Mouse (Mus musculus) erythroblast, adult 5-6 weeks (primary cell): ENCODE data around the gene Ccdc6. TPM values are rescaled to one million over a fixed set of nuclear protein-coding genes. Genes with fewer than 3 reads are reported as not detected.

ENCODE experiments used
- ATAC-seq: replicated peaks from 2 replicates; pipeline ENCODE4 v1.8.0; 2016; ENCODE audit warnings: moderate number of reproducible peaks, mild to moderate bottlenecking, moderate TSS enrichment, inconsistent platforms; ENCODE audit not compliant: poor library complexity, low FRiP score, severe bottlenecking
- total RNA-seq, 2 experiments: library from RNA; stranded (forward) in 1 of 2; stranded (reverse) in 1 of 2; fragments of 150-400 nt in 1 of 2; fragments of 200-764, 138-1000 nt in 1 of 2; gene quantifications; 2 replicates each; pipeline versions ENCODE4 v1.2.3 to v1.2.4; 2015 to 2017; ENCODE audit warnings: low replicate concordance in 2 of 2

Gene Ccdc6
- total RNA-seq, 2 experiments from 2014 or later = 16.5 to 18.6 TPM

DNA sequence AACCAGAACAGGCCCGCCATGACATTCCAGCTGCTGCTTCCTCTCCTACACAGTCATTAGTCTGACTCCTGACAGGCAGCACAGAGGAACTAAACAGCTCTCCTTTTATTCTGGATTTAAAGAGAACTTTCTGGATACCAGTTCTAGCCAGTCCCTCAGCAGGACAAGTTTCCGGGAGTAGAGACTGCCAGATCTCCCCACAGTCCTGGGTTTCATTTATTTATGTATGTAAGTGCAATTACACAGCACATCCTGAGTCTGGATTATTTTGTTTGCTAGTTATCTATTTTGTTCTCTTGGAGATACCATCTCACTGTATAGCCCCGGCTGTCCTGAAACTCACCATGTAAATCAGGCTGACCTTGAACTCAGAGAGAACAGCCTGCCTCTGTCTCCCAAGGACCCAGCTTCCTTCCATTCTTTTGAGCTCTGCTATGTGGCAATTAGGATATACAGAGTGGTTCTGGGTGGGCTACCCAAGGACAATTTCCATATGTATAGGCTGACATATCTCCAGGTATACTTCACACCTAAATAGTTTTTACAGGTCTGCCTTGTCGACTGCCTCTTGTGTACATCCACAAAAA lies 5.0 kb upstream of the Ccdc6 start:
- ATAC-seq = no peak

DNA sequence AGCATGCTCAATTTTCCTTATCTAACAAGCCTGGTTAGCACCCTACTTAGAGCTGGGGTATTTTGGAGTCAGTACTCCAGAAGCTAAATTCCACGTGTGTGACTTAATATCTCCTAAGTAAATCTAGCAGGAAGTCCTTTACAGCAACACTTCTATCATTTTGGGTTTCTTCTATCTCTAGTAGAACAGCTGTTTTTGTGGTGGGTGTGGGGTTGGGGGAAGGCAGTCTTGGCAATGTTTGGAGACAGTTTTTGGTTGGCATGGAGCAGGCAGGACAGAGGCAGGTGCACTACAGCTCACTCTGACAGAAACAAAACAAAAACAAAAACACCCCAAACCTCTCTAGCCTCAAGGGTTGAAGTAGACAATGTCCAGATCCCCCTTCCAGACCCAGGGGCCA lies 3.1 kb upstream of the Ccdc6 start:
- ATAC-seq = no peak

DNA sequence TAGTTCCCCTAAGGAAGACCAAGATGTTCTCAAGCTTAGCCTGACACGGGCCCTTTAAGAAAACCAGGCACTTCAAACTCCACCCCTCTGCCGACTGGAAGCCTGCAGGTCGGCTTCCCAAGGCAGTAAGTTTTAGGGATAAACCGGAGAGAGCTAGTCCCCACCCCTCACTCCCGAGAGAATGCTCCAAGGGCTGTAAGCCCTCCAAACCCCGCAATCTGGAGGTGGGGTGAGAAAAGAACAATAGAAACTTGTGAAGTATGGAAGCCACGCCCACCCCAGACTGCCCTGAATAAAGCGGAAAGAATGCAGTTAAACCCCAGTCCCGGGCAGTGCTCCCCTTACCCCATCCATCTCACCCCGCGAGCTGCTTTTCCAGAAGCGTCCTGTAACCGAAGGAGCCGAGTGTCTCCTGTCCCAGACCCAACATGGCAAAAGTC lies 1.9 kb upstream of the Ccdc6 start:
- ATAC-seq = peak; percentile 51

DNA sequence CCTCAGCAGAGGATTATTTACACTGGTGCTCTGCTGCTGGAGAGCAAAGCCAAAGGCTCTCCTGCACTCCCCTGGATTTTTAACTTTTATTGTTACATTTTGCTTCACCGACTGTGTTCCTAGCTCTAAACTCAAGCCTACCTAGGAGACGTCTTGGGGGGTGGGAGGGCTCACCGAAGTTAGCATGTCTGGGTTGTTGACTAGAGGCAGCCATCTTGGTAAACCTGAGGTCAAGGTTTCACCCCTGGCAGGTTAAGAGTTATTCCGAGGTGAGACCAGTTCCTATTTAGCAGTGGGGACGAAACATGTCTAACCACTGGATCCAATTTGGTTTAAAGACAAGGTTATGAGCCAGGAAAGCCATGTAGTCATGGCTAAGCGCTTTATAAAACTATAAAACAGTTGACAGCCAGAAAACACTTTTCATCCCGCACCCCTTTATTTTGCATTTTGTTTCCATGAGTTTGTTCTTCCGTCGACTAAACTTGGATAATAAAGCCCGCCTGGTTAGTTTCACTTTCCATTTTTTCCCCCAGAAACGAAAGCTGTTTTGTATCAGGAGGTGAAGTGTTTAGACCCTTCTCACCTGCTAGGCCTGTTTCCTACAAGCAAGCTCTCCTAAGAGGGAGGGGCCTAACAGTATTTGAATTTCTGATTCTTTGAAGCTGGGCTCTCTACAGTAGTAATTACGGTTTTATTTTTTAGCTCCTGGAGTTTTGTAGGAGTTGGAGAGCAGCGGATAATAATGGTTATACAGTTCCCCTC lies 1.2 kb upstream of the Ccdc6 start:
- ATAC-seq = peak; percentile 40; the same call in 1 of the 2 replicates

DNA sequence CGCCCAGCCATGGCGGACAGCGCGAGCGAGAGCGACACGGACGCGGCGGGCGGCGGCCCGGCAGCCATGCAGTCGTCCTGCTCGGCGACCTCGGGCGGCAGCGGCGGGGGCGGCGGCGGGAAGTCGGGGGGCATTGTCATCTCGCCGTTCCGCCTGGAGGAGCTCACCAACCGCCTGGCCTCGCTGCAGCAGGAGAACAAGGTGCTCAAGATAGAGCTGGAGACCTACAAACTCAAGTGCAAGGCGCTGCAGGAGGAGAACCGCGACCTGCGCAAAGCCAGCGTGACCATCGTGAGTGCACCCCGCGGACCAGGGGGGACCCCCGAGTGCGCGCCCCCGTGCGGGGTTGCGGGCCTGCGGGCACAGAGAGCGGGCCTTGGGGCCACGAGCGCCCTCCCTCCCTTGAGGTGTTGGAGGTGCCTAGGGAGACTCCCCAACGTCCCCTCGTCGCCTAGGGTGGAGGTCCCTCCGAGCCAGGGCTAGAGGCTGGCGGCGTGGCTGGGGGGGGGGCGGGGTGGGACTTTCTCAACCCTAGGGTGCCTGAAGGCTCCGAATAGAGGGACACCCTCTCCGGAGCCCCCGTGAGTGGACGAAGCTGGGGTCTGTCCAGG lies 475 bp downstream of the Ccdc6 start:
- ATAC-seq = no peak

DNA sequence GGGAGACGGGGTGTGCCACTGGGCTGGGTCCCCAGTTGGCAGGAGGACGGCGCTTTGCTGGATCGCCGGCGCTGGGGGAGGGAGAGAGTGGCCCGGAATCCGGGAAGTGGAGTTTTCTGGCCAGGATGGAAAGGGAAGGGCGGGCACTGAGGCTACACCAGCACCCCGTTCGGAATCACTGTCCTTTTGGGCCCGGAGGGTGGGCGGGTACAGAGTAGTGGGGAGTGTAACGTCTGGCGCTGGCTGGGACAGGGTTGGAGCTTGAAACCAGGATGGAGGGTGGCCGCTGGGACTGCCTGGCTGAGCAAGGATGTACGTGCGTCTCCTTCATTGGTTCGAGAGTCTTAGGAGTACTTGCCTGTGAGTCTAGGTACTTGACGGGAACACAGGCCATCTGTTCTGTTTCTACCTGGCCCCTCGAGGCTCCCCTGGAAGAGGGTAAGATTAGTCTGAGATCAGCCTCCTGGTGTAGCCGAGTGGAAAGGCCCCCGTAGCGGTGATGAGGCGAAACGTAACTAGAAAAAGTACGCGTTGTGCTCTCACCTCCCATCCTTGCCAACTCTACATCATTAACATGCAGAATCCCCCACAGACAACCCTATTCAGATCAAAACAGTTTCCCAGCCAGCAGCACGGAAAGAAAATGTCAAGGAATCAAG lies 1.1 kb downstream of the Ccdc6 start:
- peak; percentile 27; the same call in 1 of the 2 replicates for ATAC-seq

DNA sequence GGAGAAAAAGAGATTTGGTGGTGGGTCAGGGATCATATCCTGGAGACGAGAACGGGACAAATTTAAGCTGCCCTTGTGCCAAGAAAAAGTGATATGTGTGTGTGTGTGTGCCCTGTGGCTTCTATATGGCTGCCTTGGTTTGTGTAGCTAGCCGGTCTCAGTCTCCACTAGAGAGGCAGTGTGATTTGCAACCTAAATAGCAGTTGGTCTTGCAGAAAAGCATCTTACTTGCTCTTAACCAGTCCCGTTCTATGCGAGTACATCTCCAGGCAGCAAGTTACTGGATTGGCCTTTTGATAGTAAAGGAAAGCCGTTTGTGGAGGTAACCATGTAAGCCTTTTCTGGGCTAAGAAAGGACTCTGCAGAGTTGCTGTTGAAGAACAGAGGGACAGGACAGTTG lies 1.7 kb downstream of the Ccdc6 start:
- ATAC-seq = no peak

DNA sequence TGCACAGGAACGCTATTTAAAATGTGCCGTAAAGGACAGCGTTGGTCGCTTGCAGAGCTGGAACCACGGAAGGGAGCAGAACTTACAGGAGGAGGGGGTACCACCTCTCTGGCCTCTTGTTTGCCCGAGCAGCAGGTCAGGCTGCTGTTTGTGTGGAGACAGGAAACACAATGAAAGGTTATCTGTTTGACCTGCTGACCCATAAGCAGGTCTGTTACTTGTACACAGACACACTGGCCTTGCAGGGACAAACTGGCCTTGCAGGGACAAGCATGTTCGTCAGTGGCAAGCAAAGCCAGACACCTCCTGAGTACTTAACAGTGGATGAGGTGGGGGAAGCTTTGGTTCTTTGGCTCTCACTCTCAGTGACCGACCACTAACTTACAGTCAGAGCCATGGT lies 2.1 kb downstream of the Ccdc6 start:
- no peak for ATAC-seq

DNA sequence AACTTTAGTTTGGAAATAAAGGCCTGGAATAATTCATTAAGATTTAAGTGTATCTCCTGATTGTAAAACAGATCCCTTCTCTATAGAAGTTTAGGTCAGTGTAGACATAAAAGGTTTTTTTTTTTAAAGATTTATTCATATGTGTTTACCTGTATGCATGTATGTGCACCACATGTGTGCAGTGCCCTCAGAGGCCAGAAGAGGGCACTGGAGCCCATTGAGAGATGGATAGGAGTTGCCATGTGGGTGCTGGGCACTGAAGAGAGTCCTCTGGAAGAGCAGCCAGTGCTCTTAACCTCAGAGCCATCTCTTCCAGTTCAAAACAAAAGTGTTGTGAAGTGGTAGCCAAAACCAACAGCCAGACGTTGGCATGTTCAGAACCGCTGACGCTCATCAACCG lies 5.2 kb downstream of the Ccdc6 start:
- ATAC-seq = no peak

DNA sequence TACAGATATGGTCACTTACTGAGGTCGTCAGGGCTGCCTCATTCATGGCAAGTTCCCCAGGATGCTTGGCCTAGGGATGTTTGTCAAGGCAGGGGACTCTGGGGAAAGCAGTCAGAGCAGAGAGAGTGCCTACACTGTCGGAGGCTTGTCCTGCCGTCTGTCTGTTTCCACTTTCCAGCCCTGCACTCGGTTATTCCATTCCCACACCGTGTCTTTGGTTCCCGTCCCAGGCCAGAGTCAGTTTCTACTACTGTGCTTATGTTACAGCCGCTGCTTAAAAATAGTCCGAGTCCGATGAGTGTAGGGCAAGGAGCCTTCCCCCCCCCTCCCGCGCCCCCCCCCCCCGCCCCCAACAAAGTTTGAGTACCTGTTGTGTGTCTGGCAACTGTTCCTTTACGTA lies 11.1 kb downstream of the Ccdc6 start:
- ATAC-seq = no peak

DNA sequence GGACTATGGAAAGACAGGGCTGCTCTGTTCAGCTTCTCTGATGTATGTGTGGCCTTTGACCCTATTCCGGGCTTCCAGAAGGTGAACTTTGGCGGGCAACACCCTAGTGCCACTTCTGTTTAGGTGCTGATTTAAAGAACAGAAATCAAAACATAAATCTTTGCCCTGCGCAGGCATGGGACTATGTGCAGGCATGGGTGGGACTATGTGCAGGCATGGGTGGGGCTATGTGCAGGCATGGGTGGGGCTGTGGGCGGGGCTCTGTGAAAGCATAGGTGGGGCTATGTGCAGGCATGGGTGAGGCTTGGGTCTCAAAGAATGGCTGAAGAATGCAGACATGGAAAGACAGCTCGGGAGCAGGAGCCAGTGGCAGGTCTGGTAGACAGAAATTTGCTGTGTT lies 13.1 kb downstream of the Ccdc6 start:
- ATAC-seq = peak; percentile 81

DNA sequence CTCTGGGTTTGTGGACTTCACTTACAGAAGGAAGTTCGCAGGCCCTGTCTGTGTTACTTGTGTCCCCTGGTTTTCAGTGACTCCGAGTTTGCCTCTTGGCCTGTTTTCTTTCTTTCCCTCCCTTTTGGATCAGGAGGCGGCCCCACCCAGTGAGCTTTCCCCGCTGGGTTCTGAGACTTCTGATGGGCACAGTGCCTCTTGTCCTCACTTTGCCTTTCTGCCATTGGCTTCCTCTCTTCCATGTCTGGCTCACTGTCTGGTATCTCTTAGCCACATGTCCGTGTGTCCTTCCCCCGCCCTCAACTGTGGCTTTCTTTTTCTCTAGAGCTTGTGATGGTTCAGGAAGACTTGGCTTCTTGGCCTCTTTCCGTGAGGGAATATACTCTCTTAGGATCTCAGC lies 13.9 kb downstream of the Ccdc6 start:
- no peak for ATAC-seq

DNA sequence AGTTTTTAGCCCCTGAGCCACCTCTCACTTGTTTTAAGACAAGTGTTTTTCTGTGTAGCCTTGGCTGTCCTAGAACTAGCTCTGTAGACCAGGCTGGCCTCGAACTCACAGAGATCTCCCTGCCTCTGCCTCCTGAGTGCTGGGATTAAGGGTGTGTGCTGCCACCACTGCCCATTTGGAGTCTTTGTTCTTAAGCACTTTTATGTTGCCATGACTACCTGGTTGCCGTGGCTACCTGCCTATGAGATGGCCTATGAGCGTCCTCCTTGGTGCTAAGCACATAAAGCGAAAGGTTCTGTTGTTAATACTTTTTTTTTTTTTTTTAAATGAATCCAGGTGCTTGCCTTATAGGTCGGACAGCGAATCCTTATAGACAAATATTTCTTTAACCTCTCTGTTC lies 14.7 kb downstream of the Ccdc6 start:
- no peak for ATAC-seq

DNA sequence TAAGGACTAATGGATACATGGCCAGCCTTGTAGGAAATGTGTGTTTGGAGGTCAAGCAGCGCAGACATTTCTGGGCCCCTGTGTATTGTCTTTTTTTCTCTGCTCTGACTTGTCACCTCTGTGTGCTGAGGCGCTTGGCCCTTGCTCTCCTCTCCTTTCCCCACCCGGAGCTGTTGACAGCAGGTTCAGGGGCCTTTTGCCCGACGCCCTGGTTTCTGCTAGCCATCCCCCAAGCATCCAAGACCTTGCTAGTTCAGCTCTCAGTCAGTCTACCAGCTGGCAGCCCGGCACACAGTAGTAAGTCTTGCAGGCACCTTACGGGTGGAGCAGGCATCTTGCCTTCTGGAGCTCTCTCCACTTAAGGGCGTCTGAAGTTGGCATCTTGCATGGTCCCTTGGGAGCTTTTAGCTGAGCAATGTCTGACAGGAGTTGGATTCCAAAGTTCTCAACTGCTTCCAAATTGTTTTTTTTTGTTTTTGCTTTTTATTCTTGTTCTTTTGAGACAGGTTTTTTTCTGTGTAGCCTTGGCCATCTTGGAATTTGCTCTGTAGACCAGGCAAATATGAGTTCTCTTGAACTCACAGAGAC lies 17.2 kb downstream of the Ccdc6 start:
- no peak for ATAC-seq

DNA sequence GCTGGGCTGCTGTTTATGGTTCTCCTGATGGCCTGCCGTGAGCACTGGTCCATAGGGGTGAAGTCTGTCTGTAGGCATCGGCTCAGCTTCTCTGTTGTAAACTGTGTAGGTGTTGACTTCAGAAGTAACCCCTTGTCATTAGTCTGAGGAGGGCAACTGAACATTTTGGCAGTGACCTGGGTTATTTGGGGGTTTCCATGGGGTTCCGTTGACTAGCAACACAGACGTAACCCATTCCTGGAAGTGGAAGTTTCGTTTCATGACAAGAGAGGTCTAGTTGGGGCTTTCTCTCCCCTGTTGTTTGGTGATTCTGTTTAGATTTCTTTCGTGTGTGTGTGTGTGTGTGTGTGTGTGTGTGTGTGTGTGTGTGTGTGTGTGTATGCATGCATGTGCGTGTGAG lies 19.5 kb downstream of the Ccdc6 start:
- ATAC-seq = no peak

DNA sequence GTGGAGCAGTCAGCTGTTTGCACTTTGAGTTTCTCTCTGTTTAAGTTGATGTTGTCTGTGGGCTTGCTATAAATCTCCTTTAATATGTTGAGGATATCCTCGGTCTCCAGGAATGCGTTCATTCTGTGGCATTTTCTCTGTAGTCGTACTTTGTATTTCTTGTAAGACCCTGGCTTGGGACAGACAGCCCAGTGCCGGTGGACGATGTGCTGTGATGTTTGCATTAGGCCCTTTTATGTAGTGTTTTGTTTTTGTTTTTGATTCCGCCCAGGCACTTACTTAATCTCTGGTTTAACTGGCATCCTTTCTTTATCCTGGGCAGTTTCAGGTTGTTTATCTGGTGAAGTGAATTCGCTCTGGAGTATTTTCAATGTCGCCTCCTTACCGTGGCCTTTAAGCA lies 22.5 kb downstream of the Ccdc6 start:
- no peak for ATAC-seq

DNA sequence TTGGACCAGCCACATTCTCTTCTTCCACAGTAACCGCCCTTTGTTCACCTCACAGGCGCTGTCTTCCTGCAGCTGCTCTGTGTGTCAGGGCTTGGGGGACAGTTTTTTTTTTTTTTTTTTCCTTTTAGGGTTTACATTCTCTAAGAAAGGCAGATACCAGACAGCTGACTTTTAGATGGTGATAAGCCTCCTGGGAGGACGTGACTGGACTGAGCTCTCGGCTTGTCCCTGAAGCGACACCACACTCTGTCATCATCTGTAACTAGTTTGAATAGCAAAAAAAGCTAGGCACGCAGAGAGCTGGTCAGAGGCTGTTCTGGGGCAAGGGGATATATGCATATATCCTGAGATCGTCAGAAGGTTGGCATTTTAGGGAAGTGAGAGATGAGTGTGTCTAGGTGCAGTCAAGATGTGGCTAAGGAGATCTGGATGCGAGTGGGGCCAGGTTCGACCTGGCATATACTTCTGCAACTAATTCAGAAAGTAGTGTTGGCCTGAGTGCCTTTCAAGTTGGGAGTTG lies 23.0 kb downstream of the Ccdc6 start:
- peak; percentile 40 for ATAC-seq

DNA sequence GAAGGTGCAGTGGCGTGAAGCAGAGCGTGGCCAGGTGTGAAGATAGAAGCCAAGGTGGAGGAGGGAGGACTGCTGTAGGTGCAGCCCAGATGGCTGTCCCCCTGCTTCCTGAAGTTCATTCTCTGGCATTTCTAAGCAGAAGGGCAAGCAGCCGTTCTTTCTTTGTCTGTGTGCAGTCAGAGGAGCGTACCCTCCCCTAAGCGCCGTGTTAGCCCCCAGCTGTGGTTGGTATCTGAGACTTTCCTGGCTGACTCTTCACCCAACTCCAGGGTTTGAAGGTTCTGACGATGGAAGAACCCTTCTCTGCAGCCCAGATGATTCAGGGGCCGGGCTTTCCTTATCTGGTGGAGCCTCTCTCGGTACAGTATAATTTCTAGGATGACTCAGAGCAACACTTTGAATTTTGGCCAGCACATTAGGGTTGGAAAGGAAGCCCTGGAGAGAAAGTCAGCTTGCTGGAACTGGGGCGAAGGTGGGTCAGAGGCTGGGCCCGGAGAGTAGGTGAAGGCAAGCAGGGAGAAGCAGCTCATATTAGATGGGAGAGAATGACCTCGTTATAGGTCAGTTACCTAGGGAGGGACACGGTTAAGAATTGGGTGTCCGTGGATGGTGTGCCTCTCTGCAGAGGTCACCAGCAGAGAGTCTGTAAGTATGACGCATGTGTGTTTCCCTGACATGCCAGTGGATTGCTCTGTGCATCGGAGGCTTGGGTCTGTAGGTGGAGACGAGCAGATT lies 23.9 kb downstream of the Ccdc6 start:
- ATAC-seq = peak; percentile 80

DNA sequence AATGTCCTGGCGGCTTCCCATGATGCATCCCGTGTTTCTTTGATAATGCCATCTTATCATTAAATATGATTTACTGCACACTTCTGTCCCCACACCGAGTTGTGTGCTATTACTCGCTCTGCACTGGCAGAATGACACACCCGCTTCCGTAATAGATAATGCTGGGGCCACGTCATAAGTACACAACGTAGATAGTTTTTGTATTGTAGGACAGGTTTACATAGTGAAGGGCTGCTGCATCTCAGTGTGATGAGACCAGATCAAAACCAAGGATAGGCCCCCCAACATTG lies 24.4 kb downstream of the Ccdc6 start:
- ATAC-seq = peak; percentile 65

DNA sequence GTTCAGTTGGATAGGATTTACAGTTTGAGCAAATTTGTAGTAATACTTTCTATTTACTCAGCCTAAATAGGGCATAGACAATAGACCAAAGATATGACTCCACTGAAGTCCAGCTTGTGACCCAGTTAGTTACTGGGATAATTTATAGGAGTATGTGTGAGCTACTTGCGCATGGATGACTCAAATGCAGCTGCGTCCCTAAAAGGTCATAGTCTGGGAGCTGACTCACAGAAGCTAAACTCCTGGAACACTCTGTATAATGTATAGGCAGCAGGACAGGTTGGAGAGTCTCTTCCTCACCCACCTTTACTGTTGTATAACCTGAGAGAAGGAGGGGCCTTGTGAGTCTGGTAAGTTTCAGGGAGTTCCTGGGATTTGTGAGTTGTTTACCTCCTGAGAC lies 26.5 kb downstream of the Ccdc6 start:
- no peak for ATAC-seq
